Mouse (Mus musculus): ENCODE data around the gene Sohlh2. TPM values are rescaled to one million over a fixed set of nuclear protein-coding genes. Genes with fewer than 3 reads are reported as not detected.

Sohlh2 gene
- polyA plus RNA-seq, 1 experiment, result not detected

GRCm38 (mm10) chr3:55151656-55152433 is 30.0 kb upstream of the Sohlh2 start:
- WGBS, result 38% methylated on average over 7 of the region's 7 CpGs
- no peak overlapping the region for H3K27ac ChIP-seq (ENCODE audit: insufficient read depth, low read depth, low read length)
- no peak overlapping the region for H3K4me3 ChIP-seq (ENCODE audit: low read depth, low read length)
- no peaks in the 10 kb centered on the region for H3K4me1 ChIP-seq (ENCODE audit: control insufficient read depth, insufficient read depth, insufficient read length, low read length)
- H3K27me3 ChIP-seq (ENCODE audit: control insufficient read depth, insufficient read depth, low read length), result no peaks in the 10 kb centered on the region
- TF ChIP-seq CTCF (IDR thresholded peaks at IDR 0.05; ENCODE audit: extremely low read depth, insufficient read length, insufficient replicate concordance, low read depth, low read length) (no peak), POLR2A (IDR thresholded peaks at IDR 0.05; ENCODE audit: low read depth, low read length) (no peak)
- no peaks in the 10 kb centered on the region for H3K36me3 ChIP-seq (ENCODE audit: control insufficient read depth, insufficient read depth, low read length)

GRCm38 (mm10) chr3:55152673-55153334 is 29.0 kb upstream of the Sohlh2 start:
- TF ChIP-seq POLR2A (IDR thresholded peaks at IDR 0.05; ENCODE audit: low read depth, low read length) (no peak), CTCF (IDR thresholded peaks at IDR 0.05; ENCODE audit: extremely low read depth, insufficient read length, insufficient replicate concordance, low read depth, low read length) (no peak)
- Histone ChIP-seq H3K4me3 (ENCODE audit: low read depth, low read length) (no peak overlapping the region), H3K27ac (ENCODE audit: insufficient read depth, low read depth, low read length) (no peak overlapping the region), H3K36me3 (ENCODE audit: control insufficient read depth, insufficient read depth, low read length) (no peaks in the 10 kb centered on the region), H3K4me1 (ENCODE audit: control insufficient read depth, insufficient read depth, insufficient read length, low read length) (no peaks in the 10 kb centered on the region), H3K27me3 (ENCODE audit: control insufficient read depth, insufficient read depth, low read length) (no peaks in the 10 kb centered on the region)
- WGBS, result 61% methylated on average over 6 of the region's 6 CpGs

GRCm38 (mm10) chr3:55154163-55154562 is 27.7 kb upstream of the Sohlh2 start:
- H3K4me1 ChIP-seq (ENCODE audit: control insufficient read depth, insufficient read depth, insufficient read length, low read length), result no peaks in the 10 kb centered on the region
- TF ChIP-seq POLR2A (IDR thresholded peaks at IDR 0.05; ENCODE audit: low read depth, low read length) (no peak), CTCF (IDR thresholded peaks at IDR 0.05; ENCODE audit: extremely low read depth, insufficient read length, insufficient replicate concordance, low read depth, low read length) (no peak)

GRCm38 (mm10) chr3:55157413-55157812 is 24.4 kb upstream of the Sohlh2 start:
- 54% methylated on average over 5 of the region's 5 CpGs for WGBS
- Histone ChIP-seq H3K36me3 (ENCODE audit: control insufficient read depth, insufficient read depth, low read length) (no peaks in the 10 kb centered on the region), H3K27ac (ENCODE audit: insufficient read depth, low read depth, low read length) (no peak overlapping the region), H3K4me3 (ENCODE audit: low read depth, low read length) (no peak overlapping the region), H3K27me3 (ENCODE audit: control insufficient read depth, insufficient read depth, low read length) (no peaks in the 10 kb centered on the region), H3K4me1 (ENCODE audit: control insufficient read depth, insufficient read depth, insufficient read length, low read length) (no peaks in the 10 kb centered on the region)
- TF ChIP-seq POLR2A (IDR thresholded peaks at IDR 0.05; ENCODE audit: low read depth, low read length) (no peak), CTCF (IDR thresholded peaks at IDR 0.05; ENCODE audit: extremely low read depth, insufficient read length, insufficient replicate concordance, low read depth, low read length) (no peak)

More at GRCm38 (mm10) chr3:55154163-55154562, 27.7 kb upstream of the Sohlh2 start:
- H3K27ac ChIP-seq (ENCODE audit: insufficient read depth, low read depth, low read length), result no peak overlapping the region
- WGBS, result 84% methylated on average over 7 of the region's 7 CpGs
- H3K4me3 ChIP-seq (ENCODE audit: low read depth, low read length), result no peak overlapping the region
- no peaks in the 10 kb centered on the region for H3K36me3 ChIP-seq (ENCODE audit: control insufficient read depth, insufficient read depth, low read length)
- no peaks in the 10 kb centered on the region for H3K27me3 ChIP-seq (ENCODE audit: control insufficient read depth, insufficient read depth, low read length)

- no peaks in the 10 kb centered on the region for H3K36me3 ChIP-seq (ENCODE audit: control insufficient read depth, insufficient read depth, low read length)
- WGBS, result 45% methylated on average over 7 of the region's 7 CpGs
- H3K27me3 ChIP-seq (ENCODE audit: control insufficient read depth, insufficient read depth, low read length), result no peaks in the 10 kb centered on the region
- TF ChIP-seq CTCF (IDR thresholded peaks at IDR 0.05; ENCODE audit: extremely low read depth, insufficient read length, insufficient replicate concordance, low read depth, low read length), result no peak
- TF ChIP-seq POLR2A (IDR thresholded peaks at IDR 0.05; ENCODE audit: low read depth, low read length), result no peak
- no peak overlapping the region for H3K27ac ChIP-seq (ENCODE audit: insufficient read depth, low read depth, low read length)
- no peak overlapping the region for H3K4me3 ChIP-seq (ENCODE audit: low read depth, low read length)
- H3K4me1 ChIP-seq (ENCODE audit: control insufficient read depth, insufficient read depth, insufficient read length, low read length), result no peaks in the 10 kb centered on the region
Observed at GRCm38 (mm10) chr3:55161144-55161543, 20.7 kb upstream of the Sohlh2 start.

GRCm38 (mm10) chr3:55163510-55163909 is 18.3 kb upstream of the Sohlh2 start:
- H3K36me3 ChIP-seq (ENCODE audit: control insufficient read depth, insufficient read depth, low read length), result no peaks in the 10 kb centered on the region
- no peaks in the 10 kb centered on the region for H3K4me1 ChIP-seq (ENCODE audit: control insufficient read depth, insufficient read depth, insufficient read length, low read length)
- no peak overlapping the region for H3K4me3 ChIP-seq (ENCODE audit: low read depth, low read length)
- 61% methylated on average over 4 of the region's 4 CpGs for WGBS
- no peak overlapping the region for H3K27ac ChIP-seq (ENCODE audit: insufficient read depth, low read depth, low read length)
- H3K27me3 ChIP-seq (ENCODE audit: control insufficient read depth, insufficient read depth, low read length), result no peaks in the 10 kb centered on the region
- no peak for TF ChIP-seq CTCF (IDR thresholded peaks at IDR 0.05; ENCODE audit: extremely low read depth, insufficient read length, insufficient replicate concordance, low read depth, low read length)
- no peak for TF ChIP-seq POLR2A (IDR thresholded peaks at IDR 0.05; ENCODE audit: low read depth, low read length)

GRCm38 (mm10) chr3:55172478-55172877 is 9.3 kb upstream of the Sohlh2 start:
- no peaks in the 10 kb centered on the region for H3K36me3 ChIP-seq (ENCODE audit: control insufficient read depth, insufficient read depth, low read length)
- no peak overlapping the region for H3K27ac ChIP-seq (ENCODE audit: insufficient read depth, low read depth, low read length)
- WGBS, result 53% methylated on average over 3 of the region's 3 CpGs
- no peaks in the 10 kb centered on the region for H3K4me1 ChIP-seq (ENCODE audit: control insufficient read depth, insufficient read depth, insufficient read length, low read length)
- no peaks in the 10 kb centered on the region for H3K27me3 ChIP-seq (ENCODE audit: control insufficient read depth, insufficient read depth, low read length)
- TF ChIP-seq CTCF (IDR thresholded peaks at IDR 0.05; ENCODE audit: extremely low read depth, insufficient read length, insufficient replicate concordance, low read depth, low read length) (no peak), POLR2A (IDR thresholded peaks at IDR 0.05; ENCODE audit: low read depth, low read length) (no peak)
- H3K4me3 ChIP-seq (ENCODE audit: low read depth, low read length), result no peak overlapping the region
